Mouse (Mus musculus) CD4-positive naive resting alpha-beta T cell, adult 76 days (primary cell): ENCODE data around the gene Gm14288. TPM values are rescaled to one million over a fixed set of nuclear protein-coding genes. Genes with fewer than 3 reads are reported as not detected.

Experiments used
- total RNA-seq: library from RNA; stranded (reverse); gene quantifications from one replicate; pipeline ENCODE4 v1.2.4, GENCODE M21; 2023

Gene Gm14288
- total RNA-seq: not detected

DNA sequence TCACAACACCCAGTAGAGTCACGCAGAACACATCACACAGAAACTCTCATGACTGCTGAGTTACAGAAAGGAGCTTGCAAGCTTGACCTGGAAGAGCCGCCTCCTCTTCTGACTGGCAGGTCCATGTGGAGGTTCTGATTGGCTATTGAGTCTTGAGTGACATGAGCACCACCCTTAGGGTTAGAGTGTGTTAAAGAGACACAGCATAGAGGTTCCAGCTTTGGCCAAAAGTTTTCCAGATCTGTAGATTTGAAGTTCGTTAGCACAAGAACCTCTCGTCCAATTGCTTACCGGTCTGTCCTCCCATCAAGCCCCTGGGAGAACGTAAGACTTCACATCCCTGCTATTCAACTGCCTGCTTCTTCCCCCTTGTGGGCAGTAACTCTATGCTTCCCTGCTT is at the start of gene Gm14288:
Gene Gm14288, minus strand, starts transcription at position 101 of the 400 bp plus-strand sequence.

DNA sequence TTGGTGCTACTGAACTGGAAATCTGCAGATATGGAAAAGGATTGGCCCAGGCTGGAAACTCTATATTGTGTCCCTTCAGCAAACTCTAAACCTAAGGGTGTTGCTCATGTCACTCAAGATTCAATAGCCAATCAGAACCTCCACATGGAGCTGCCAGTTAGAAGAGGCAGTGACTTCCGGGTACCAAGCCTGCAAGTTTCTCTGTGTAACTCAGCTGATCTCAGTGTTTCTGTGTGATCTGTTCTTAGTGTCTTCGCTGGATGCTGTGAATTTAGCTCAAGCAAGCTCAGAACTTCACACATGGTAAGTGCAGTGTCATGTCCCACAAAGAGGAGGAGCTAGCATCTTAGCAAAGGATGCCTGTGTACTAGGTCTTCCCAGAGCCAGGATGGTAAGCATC is 59.7 kb downstream of the Gm14288 start, which contains the start of gene Gm2007:
Gene Gm2007, plus strand, starts transcription at position 301 of the 400 bp plus-strand sequence.

Other genes with a start within 250 kb of the Gm14288 start
- not detected for gene Gm11007, start 157.1 kb downstream of the Gm14288 start, total RNA-seq
- gene Zfp969, start 97.4 kb downstream of the Gm14288 start, total RNA-seq: not detected
- not detected for gene Gm2007, start 59.6 kb downstream of the Gm14288 start, total RNA-seq
- gene Gm6710, start 68.1 kb upstream of the Gm14288 start, total RNA-seq: 2.0 TPM
- gene Zfp966, start 130.0 kb upstream of the Gm14288 start, total RNA-seq: 4.6 TPM
- gene Gm2026, start 164.2 kb upstream of the Gm14288 start, total RNA-seq: 3.9 TPM